Mouse (Mus musculus) megakaryocyte-erythroid progenitor cell, adult 5-6 weeks (primary cell): ENCODE measurements around the gene Il12a. TPM values are rescaled to one million over a fixed set of nuclear protein-coding genes. Genes with fewer than 3 reads are reported as not detected.
"Not testable (repeated sequence)": the region's sequence is repeated elsewhere in the genome, so short reads cannot be mapped to it uniquely, and the experiment has no call there.

Source experiments
- ATAC-seq: replicated peaks from 2 replicates; pipeline ENCODE4 v1.8.0; 2016; ENCODE audit warnings: mild to moderate bottlenecking, inconsistent platforms; ENCODE audit not compliant: severe bottlenecking, poor library complexity, low FRiP score, low TSS enrichment
- total RNA-seq, 2 experiments: library from RNA; stranded (forward) in 1 of 2; stranded (reverse) in 1 of 2; fragments of 200-1000, 215-1000 nt in 1 of 2; fragments of >200 nt in 1 of 2; fragmentation: Nextera tagmentation in 1 of 2; gene quantifications; 2 replicates each; pipeline ENCODE4 v1.2.3; 2014 to 2017

Il12a gene
- total RNA-seq, 2 experiments from 2014 or later = 2.5 to 5.4 TPM

GRCm38 (mm10) chr3:68713550-68713949 lies 23.1 kb downstream of the Il12a start:
- ATAC-seq = no peak

- ATAC-seq = peak; percentile 78
Measured at GRCm38 (mm10) chr3:68717346-68717745, 26.9 kb downstream of the Il12a start.

GRCm38 (mm10) chr3:68719229-68719819 lies 28.9 kb downstream of the Il12a start:
- no peak for ATAC-seq

GRCm38 (mm10) chr3:68720258-68720657 lies 29.8 kb downstream of the Il12a start:
- peak; percentile 76; the same call in 1 of the 2 replicates for ATAC-seq

- peak; percentile 55; the same call in 1 of the 2 replicates for ATAC-seq
Measured at GRCm38 (mm10) chr3:68741955-68742354, 51.5 kb downstream of the Il12a start.

- no peak for ATAC-seq
Measured at GRCm38 (mm10) chr3:68742718-68743471, 52.5 kb downstream of the Il12a start.

- no peak for ATAC-seq
Measured at GRCm38 (mm10) chr3:68743472-68743732, 53.0 kb downstream of the Il12a start.

GRCm38 (mm10) chr3:68744162-68744561 lies 53.7 kb downstream of the Il12a start:
- ATAC-seq = no peak; the same call in 1 of the 2 replicates

- ATAC-seq = no peak
Measured at GRCm38 (mm10) chr3:68745033-68745432, 54.6 kb downstream of the Il12a start.

GRCm38 (mm10) chr3:68746282-68746681 lies 55.8 kb downstream of the Il12a start:
- ATAC-seq = not testable (repeated sequence)

Other genes with a start within 250 kb of the Il12a start
- gene 1110032F04Rik, start 178.9 kb downstream of the Il12a start, total RNA-seq (2014; fragmentation: Nextera tagmentation) = 1.5 and 4.0 TPM in 2 replicates
- 0.91 and 3.1 TPM in 2 replicates for gene 1110032F04Rik, start 178.9 kb downstream of the Il12a start, total RNA-seq (2017)